Mouse (Mus musculus): Measurements from ENCODE around the gene Sptan1. TPM values are rescaled to one million over a fixed set of nuclear protein-coding genes. Genes with fewer than 3 reads are reported as not detected.

Sptan1 gene
- polyA plus RNA-seq, 1 experiment from 2014 or later = 14.0 TPM

DNA sequence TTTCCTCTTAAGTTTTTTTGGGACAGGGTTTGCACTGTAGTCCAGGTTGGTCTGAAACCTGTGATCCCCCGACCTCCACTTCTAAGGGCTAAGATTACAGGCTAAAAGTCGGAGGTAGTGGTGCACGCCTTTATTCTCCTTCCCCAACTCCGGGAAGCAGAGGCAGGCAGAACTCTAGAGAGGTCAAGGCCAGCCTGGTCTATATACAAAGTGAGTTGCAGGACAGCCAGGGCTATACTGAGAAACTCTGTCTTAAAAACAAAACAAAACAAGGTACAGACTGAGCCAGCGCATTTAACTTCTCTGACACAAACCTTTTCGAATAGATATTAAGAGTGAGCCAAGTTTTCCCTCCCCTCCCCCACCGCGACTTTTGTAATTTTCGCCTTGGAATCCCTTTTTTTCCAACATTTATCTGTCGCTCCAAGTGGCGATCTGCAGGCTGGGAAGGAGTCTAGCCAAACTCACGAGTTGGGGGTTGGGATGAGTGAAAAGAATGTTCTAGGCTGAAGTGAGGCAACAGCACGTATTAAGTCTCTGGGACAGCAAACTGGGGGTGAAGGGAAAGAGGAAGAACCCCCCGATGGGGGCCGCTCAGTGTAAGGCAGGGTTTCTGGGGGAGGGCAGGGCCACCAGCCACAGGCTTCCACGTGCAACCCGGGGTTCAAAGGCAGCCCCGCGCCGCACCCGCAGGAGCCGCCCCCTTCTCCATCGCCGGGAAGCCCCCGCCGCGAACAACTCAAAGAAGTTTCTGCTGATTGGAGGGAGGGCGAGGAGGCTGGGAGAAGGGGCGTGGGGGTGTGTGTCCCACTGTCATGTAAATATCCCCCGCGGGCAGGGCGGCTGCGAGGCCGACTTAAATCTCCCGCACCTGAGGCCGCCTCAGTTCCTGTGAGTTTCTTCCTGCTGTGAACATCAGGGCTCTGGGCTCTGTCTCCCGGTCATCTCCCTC lies 96.1 kb downstream of the Sptan1 start:
- 6% methylated on average over 37 of the region's 37 CpGs for WGBS (ENCODE audit: insufficient replicate concordance)
- H3K4me1 ChIP-seq (replicated peaks) = peaks cover 60% of the 10 kb centered on the region
- peak overlapping the region; percentile 95 for H3K4me2 ChIP-seq
- ATAC-seq (ENCODE audit: insufficient read depth) = no peak
- H3K9ac ChIP-seq = peak overlapping the region; percentile 69
- H3K9me3 ChIP-seq (replicated peaks) = no peaks in the 10 kb centered on the region
- no peaks in the 10 kb centered on the region for H3K36me3 ChIP-seq (replicated peaks)
- peak overlapping the region; percentile 86 for H3K27ac ChIP-seq (replicated peaks)
- H3K4me3 ChIP-seq (replicated peaks) = peak overlapping the region; percentile 67
- H3K27me3 ChIP-seq = no peaks in the 10 kb centered on the region

- no peak for ATAC-seq (ENCODE audit: insufficient read depth)
Measured at GRCm38 (mm10) chr2:30062249-30063093, 97.1 kb downstream of the Sptan1 start.

GRCm38 (mm10) chr2:30063235-30063634 lies 97.9 kb downstream of the Sptan1 start:
- no peak for ATAC-seq (ENCODE audit: insufficient read depth)
- no peaks in the 10 kb centered on the region for H3K27me3 ChIP-seq
- WGBS (ENCODE audit: insufficient replicate concordance) = 2% methylated on average over 8 of the region's 8 CpGs
- H3K27ac ChIP-seq (replicated peaks) = peak overlapping the region; percentile 86
- H3K36me3 ChIP-seq (replicated peaks) = peaks cover 6% of the 10 kb centered on the region
- no peaks in the 10 kb centered on the region for H3K9me3 ChIP-seq (replicated peaks)
- H3K4me3 ChIP-seq (replicated peaks) = peak overlapping the region; percentile 67
- H3K4me1 ChIP-seq (replicated peaks) = peaks cover 63% of the 10 kb centered on the region
- peak overlapping the region; percentile 69 for H3K9ac ChIP-seq
- peak overlapping the region; percentile 95 for H3K4me2 ChIP-seq

More at GRCm38 (mm10) chr2:30062249-30063093, 97.1 kb downstream of the Sptan1 start:
- H3K27ac ChIP-seq (replicated peaks) = peak overlapping the region; percentile 86
- H3K36me3 ChIP-seq (replicated peaks) = no peaks in the 10 kb centered on the region
- H3K9me3 ChIP-seq (replicated peaks) = no peaks in the 10 kb centered on the region
- under 1% methylated on average over 40 of the region's 40 CpGs for WGBS (ENCODE audit: insufficient replicate concordance)
- H3K9ac ChIP-seq = peak overlapping the region; percentile 69
- peaks cover 58% of the 10 kb centered on the region for H3K4me1 ChIP-seq (replicated peaks)
- peak overlapping the region; percentile 95 for H3K4me2 ChIP-seq
- H3K27me3 ChIP-seq = no peaks in the 10 kb centered on the region
- H3K4me3 ChIP-seq (replicated peaks) = peak overlapping the region; percentile 67

GRCm38 (mm10) chr2:30063791-30064190 lies 98.4 kb downstream of the Sptan1 start:
- Histone ChIP-seq H3K36me3 (replicated peaks) (peaks cover 11% of the 10 kb centered on the region), H3K4me1 (replicated peaks) (peaks cover 67% of the 10 kb centered on the region), H3K4me3 (replicated peaks) (peak overlapping the region; percentile 67), H3K9me3 (replicated peaks) (no peaks in the 10 kb centered on the region), H3K27ac (replicated peaks) (peak overlapping the region; percentile 86), H3K9ac (peak overlapping the region; percentile 69), H3K4me2 (peak overlapping the region; percentile 95), H3K27me3 (no peaks in the 10 kb centered on the region)
- WGBS (ENCODE audit: insufficient replicate concordance) = 1% methylated on average over 3 of the region's 3 CpGs
- no peak for ATAC-seq (ENCODE audit: insufficient read depth)

DNA sequence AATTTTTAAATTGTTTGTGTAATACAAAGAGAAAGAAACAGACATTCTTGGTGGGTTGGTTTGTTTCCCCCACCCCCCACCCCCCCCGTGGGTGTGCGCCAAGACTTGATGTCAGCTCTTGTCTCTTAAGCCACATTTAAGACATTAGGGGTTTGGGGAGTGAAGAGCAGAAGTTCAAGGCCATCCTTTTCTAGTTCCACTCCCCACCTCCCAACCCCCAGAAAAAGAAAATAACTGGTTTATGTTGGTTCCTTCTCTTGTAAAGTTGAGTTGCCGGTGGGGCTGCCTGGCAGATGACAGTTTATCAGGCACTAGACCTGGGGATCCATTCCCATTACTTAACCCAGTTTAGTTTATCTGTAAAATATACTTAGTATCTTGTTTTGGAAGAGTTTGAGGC lies 98.9 kb downstream of the Sptan1 start:
- H3K4me3 ChIP-seq (replicated peaks) = peak overlapping the region; percentile 67

GRCm38 (mm10) chr2:30066046-30066901 lies 100.9 kb downstream of the Sptan1 start:
- ATAC-seq (ENCODE audit: insufficient read depth) = peak; percentile 93
- 1% methylated on average over 67 of the region's 101 CpGs for WGBS (ENCODE audit: insufficient replicate concordance)

More for the DNA sequence above, 98.9 kb downstream of the Sptan1 start:
- peaks cover 16% of the 10 kb centered on the region for H3K36me3 ChIP-seq (replicated peaks)
- H3K9ac ChIP-seq = peak overlapping the region; percentile 69; the same call in 1 of the 2 replicates
- 7% methylated on average over 3 of the region's 3 CpGs for WGBS (ENCODE audit: insufficient replicate concordance)
- peak overlapping the region; percentile 86 for H3K27ac ChIP-seq (replicated peaks)
- no peaks in the 10 kb centered on the region for H3K27me3 ChIP-seq
- ATAC-seq (ENCODE audit: insufficient read depth) = no peak
- H3K9me3 ChIP-seq (replicated peaks) = no peaks in the 10 kb centered on the region
- peak overlapping the region; percentile 95 for H3K4me2 ChIP-seq
- H3K4me1 ChIP-seq (replicated peaks) = peaks cover 67% of the 10 kb centered on the region

GRCm38 (mm10) chr2:30067031-30067888 lies 101.9 kb downstream of the Sptan1 start:
- WGBS (ENCODE audit: insufficient replicate concordance) = under 1% methylated on average over 50 of the region's 69 CpGs
- peaks cover 34% of the 10 kb centered on the region for H3K36me3 ChIP-seq (replicated peaks)
- peak overlapping the region; percentile 96 for H3K27ac ChIP-seq (replicated peaks)
- H3K4me1 ChIP-seq (replicated peaks) = peaks cover 53% of the 10 kb centered on the region
- peak overlapping the region; percentile 99 for H3K4me3 ChIP-seq (replicated peaks)
- no peak for ATAC-seq (ENCODE audit: insufficient read depth)
- peak overlapping the region; percentile 94 for H3K4me2 ChIP-seq
- H3K27me3 ChIP-seq = no peaks in the 10 kb centered on the region
- H3K9me3 ChIP-seq (replicated peaks) = no peaks in the 10 kb centered on the region
- H3K9ac ChIP-seq = peak overlapping the region; percentile 96

More at GRCm38 (mm10) chr2:30066046-30066901, 100.9 kb downstream of the Sptan1 start:
- Histone ChIP-seq H3K9me3 (replicated peaks) (no peaks in the 10 kb centered on the region), H3K27ac (replicated peaks) (peak overlapping the region; percentile 96), H3K36me3 (replicated peaks) (peaks cover 32% of the 10 kb centered on the region), H3K27me3 (no peaks in the 10 kb centered on the region), H3K4me1 (replicated peaks) (peaks cover 63% of the 10 kb centered on the region), H3K4me3 (replicated peaks) (peak overlapping the region; percentile 99), H3K4me2 (peak overlapping the region; percentile 94), H3K9ac (peak overlapping the region; percentile 96)

GRCm38 (mm10) chr2:30067962-30068361 lies 102.6 kb downstream of the Sptan1 start:
- Histone ChIP-seq H3K4me3 (replicated peaks) (peak overlapping the region; percentile 99), H3K4me2 (peak overlapping the region; percentile 94), H3K4me1 (replicated peaks) (peaks cover 46% of the 10 kb centered on the region), H3K36me3 (replicated peaks) (peaks cover 41% of the 10 kb centered on the region), H3K9ac (peak overlapping the region; percentile 96), H3K27ac (replicated peaks) (0 out of 2 replicates have a peak overlapping the region, but pooled peaks have one; percentile 96), H3K27me3 (no peaks in the 10 kb centered on the region), H3K9me3 (replicated peaks) (no peaks in the 10 kb centered on the region)
- 16% methylated on average over 7 of the region's 7 CpGs for WGBS (ENCODE audit: insufficient replicate concordance)
- no peak for ATAC-seq (ENCODE audit: insufficient read depth)

DNA sequence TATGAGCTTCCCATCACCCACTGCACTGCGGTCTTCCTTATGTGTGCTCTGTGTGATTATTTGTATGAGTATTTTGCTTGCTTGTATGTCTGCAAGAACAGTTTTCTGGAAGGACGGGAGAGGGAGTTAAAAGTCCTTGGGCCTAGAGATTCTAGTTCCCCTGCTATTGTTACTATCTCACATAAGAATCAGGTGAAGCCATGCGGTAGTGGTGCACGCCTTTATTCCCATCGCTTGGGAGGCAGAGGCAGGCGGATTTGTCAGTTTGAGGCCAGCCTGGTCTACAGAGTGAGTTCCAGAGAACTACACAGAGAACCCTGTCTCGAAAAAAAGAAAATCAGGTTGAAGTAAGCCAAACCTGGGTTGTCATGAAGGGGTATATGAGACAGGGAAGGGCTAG lies 107.5 kb downstream of the Sptan1 start:
- H3K4me3 ChIP-seq (replicated peaks) = no peak overlapping the region
- 47% methylated on average over 7 of the region's 7 CpGs for WGBS (ENCODE audit: insufficient replicate concordance)

More for the DNA sequence above, 107.5 kb downstream of the Sptan1 start:
- Histone ChIP-seq H3K9me3 (replicated peaks) (no peaks in the 10 kb centered on the region), H3K4me2 (no peak overlapping the region), H3K9ac (no peak overlapping the region), H3K36me3 (replicated peaks) (peaks cover 45% of the 10 kb centered on the region), H3K27me3 (no peaks in the 10 kb centered on the region), H3K4me1 (replicated peaks) (peaks cover 22% of the 10 kb centered on the region), H3K27ac (replicated peaks) (0 out of 2 replicates have a peak overlapping the region, but pooled peaks have one; percentile 6)
- ATAC-seq (ENCODE audit: insufficient read depth) = no peak

Measured in liver, embryonic 15.5 days (tissue).